Mouse (Mus musculus): ENCODE measurements around the gene Dock2.
"Not testable (repeated sequence)": the region's sequence is repeated elsewhere in the genome, so short reads cannot be mapped to it uniquely, and the experiment has no call there.

Gene Dock2

DNA sequence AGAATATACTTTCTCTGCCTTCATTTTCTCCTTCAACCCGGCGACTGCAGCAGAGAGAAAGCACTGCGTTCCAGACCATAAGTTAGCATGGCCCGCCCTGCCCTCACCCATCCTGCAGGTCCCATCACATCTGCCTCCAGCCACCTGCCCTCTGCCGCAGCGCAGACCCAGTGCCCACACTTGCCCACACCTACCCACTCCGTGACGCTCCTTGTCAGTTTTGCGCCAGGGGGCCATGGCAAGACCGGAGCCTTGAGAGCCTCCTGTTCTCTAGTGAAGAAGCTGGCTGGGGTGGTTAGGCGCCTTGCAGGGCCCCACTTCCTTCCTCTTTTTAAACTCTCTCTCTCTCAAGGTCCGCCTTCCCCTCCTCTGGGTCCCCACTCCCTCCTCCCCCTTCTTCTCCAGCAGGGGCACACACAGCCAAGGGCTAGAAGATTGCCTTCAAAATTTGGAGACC lies at the start of gene Dock2:
TSS of gene Dock2 (minus strand) at position 306 of the 457 bp plus-strand sequence.
- Histone ChIP-seq H3K27me3 (ENCODE audit: control insufficient read depth, insufficient read depth, low read length, poor library complexity, severe bottlenecking) (no peaks in the 10 kb centered on the region), H3K36me3 (ENCODE audit: control insufficient read depth, insufficient read depth, low read length, poor library complexity, severe bottlenecking) (peaks cover 6% of the 10 kb centered on the region)
- peak; percentile 86 for DNase-seq (ENCODE audit: low read depth, low spot score)

DNA sequence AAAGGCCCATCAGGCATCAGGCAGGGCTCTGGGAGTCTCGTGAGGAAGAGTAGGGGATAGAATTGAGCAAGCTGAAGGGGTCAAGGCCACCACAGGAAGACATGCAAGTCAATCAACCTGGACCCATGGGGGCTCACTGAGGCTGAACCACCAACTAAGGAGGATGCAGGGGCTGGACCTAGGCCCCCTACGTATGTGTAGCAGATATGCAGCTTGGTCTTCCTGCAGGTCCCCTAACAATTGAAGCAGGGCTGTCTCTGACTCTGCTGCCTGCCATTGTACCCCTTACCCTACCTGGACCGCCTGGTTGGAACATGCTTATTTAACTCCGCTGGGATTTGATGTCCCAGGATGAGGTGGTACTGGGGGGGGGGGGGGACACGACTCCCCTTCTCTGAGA lies 49.0 kb upstream of the Dock2 start:
- DNase-seq (ENCODE audit: low read depth, low spot score), result no peak
- H3K36me3 ChIP-seq (ENCODE audit: control insufficient read depth, insufficient read depth, low read length, poor library complexity, severe bottlenecking), result no peaks in the 10 kb centered on the region

DNA sequence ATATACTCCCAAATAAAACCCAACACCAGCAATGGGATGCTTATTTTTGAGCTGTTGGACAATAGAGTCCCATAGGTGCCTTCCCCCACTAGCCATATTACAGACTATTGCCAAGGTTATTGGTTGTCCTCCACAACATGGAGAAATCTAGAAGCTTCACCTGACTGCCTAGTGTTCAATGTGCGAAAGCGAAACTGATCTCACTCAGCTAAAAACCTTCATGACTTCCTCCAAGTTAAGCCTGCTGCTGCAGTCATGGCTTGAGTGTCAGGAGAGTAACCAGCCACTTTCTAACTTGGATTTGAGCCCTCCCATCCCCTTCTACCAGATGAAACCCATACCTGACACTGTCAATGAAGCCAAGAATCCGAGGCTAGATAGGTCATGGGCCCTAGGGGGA lies 44.1 kb upstream of the Dock2 start:
- peak; percentile 47 for DNase-seq (ENCODE audit: low read depth, low spot score)
- H3K36me3 ChIP-seq (ENCODE audit: control insufficient read depth, insufficient read depth, low read length, poor library complexity, severe bottlenecking), result no peaks in the 10 kb centered on the region
- no peaks in the 10 kb centered on the region; the same call in 1 of the 2 replicates for H3K27me3 ChIP-seq (ENCODE audit: control insufficient read depth, insufficient read depth, low read length, poor library complexity, severe bottlenecking)

More for the DNA sequence above, 49.0 kb upstream of the Dock2 start:
- H3K27me3 ChIP-seq (ENCODE audit: control insufficient read depth, insufficient read depth, low read length, poor library complexity, severe bottlenecking), result no peaks in the 10 kb centered on the region; the same call in 1 of the 2 replicates

DNA sequence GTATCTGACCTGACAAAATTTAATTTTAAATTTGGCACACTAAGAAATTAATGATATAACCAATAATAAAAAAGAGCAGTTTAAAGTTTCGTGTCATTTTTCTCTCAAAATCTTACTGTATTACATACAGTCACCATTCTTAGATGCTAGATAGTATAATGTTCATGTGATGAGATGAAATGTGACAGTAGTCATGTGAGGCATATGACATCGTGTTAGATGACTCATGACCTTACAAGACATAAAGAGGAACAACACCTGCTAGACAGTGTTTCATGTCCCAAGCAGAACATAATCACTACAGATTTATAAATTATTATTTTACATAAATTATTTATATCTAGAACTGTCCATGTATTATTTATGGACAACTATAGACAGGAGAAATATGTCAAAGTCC lies 43.2 kb upstream of the Dock2 start:
- no peaks in the 10 kb centered on the region for H3K27me3 ChIP-seq (ENCODE audit: control insufficient read depth, insufficient read depth, low read length, poor library complexity, severe bottlenecking)
- DNase-seq (ENCODE audit: low read depth, low spot score), result peak; percentile 67
- H3K36me3 ChIP-seq (ENCODE audit: control insufficient read depth, insufficient read depth, low read length, poor library complexity, severe bottlenecking), result no peaks in the 10 kb centered on the region

DNA sequence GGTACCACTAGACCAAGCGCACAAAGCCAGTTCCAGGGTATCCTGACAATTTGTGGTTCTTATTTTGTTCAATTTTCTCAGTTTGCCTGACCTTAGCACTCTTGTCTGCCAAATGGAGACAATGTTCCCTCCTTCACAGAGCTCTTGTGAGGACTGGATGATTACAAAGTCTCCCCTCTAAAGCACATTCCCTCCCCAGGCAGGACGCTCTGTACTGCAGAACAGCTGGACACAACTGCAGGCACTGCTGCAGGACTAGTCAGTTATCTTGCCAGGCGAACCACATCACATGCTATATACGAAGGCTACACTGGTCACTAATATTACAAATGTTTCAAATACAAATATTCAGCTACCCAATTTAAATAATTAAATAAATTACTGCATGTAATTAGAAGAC lies 41.1 kb upstream of the Dock2 start:
- Histone ChIP-seq H3K36me3 (ENCODE audit: control insufficient read depth, insufficient read depth, low read length, poor library complexity, severe bottlenecking) (no peaks in the 10 kb centered on the region), H3K27me3 (ENCODE audit: control insufficient read depth, insufficient read depth, low read length, poor library complexity, severe bottlenecking) (no peaks in the 10 kb centered on the region)
- no peak for DNase-seq (ENCODE audit: low read depth, low spot score)

DNA sequence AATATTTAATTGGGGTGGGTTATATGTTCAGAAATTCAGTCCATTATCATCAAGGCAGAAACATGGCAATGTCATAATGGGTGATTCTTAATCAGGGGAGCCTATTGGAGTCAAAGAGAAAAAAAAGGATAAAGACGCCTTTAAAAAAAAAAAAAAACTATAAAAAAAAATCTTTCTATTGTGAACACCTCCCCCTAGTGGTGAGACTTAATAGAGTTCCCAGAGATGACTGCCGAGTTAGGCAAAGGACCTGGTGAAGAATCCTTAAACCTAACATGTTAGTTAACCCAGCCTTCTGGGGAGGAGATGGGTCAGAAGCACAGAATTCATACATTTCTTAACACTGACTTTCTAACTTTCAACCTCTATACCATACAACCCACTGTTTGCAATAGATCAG lies 31.1 kb upstream of the Dock2 start:
- Histone ChIP-seq H3K36me3 (ENCODE audit: control insufficient read depth, insufficient read depth, low read length, poor library complexity, severe bottlenecking) (no peaks in the 10 kb centered on the region), H3K27me3 (ENCODE audit: control insufficient read depth, insufficient read depth, low read length, poor library complexity, severe bottlenecking) (no peaks in the 10 kb centered on the region)
- peak; percentile 75 for DNase-seq (ENCODE audit: low read depth, low spot score)

DNA sequence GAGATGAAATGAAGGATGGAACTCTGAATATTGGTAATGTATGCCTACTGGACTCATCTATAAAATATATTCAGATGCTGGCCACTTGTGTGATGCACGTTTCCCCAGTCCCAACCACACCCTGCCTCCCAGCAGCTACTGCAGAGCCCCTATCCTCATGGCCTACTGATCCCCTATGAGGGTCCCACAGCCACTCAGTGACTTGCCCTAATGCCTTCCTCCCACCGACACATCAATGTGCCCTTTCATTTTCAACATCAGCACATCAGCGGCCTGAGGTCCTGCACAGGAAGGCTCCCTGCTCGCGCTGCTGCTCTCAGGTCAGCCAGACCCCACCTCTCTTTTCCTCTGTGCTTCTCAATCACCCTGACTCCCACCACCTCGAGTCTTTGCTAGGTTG lies 30.6 kb upstream of the Dock2 start:
- Histone ChIP-seq H3K27me3 (ENCODE audit: control insufficient read depth, insufficient read depth, low read length, poor library complexity, severe bottlenecking) (no peaks in the 10 kb centered on the region), H3K36me3 (ENCODE audit: control insufficient read depth, insufficient read depth, low read length, poor library complexity, severe bottlenecking) (0 out of 2 replicates have a peak, but pooled peaks cover 2% of the 10 kb centered on the region)
- no peak for DNase-seq (ENCODE audit: low read depth, low spot score)

DNA sequence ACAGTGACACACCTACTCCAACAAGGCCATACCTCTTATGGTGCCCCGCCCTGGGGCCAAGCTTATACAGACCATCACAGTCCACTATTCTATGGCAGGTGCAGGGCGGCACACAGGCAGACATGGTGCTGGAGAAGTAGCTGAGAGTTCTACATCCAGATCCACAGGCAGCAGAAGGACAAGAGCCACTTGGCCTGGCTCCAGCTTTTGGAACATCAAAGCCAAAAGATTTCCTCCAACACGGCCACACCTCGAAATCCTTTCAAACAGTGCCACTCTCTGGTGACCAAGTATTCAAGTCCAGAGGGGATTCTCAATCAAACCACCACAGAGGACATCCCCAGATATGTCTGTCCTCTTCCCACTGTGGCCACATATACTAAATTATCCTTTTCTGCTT lies 21.3 kb upstream of the Dock2 start:
- not testable (repeated sequence) for DNase-seq (ENCODE audit: low read depth, low spot score); H3K27me3 ChIP-seq (ENCODE audit: control insufficient read depth, insufficient read depth, low read length, poor library complexity, severe bottlenecking); H3K36me3 ChIP-seq (ENCODE audit: control insufficient read depth, insufficient read depth, low read length, poor library complexity, severe bottlenecking)

DNA sequence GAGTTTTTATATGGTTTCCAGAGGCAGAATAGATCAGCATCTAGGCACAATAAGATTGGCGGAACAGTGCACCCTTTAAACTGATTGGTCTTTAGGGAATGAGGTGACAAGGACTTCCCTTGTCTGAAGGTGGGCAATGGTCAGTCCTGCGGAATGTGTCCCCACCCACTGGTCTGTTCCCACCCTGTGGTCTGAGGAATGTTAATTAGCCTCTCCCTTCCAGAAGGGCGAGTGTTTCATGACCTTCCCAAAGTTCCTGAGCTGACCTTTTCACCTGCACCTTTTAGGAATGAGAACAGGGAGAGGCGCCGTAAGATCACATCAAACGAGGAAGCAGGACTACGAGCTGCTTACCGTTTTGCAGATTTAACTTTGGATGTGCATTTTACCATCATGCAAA lies 14.4 kb upstream of the Dock2 start:
- H3K27me3 ChIP-seq (ENCODE audit: control insufficient read depth, insufficient read depth, low read length, poor library complexity, severe bottlenecking); DNase-seq (ENCODE audit: low read depth, low spot score): not testable (repeated sequence)

DNA sequence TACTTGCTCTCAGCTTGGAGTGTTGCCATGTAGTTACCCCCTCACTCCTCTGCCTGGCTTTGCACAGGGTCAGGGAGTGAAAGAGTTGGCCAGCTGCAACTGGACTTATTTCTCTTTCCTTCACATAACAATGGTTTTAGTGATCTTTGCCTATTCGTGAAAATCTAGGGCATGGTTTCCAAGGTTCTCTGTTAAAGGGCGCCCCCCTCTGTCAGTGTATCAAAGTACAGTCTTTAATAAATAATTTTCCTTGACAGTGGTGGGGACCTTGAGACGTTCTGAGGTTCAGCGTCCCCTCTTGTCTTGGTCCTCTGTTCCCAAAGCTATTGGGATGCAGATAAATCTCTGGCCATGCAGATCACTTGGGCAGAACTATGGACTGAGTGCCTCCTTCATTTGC lies 12.4 kb upstream of the Dock2 start:
- peak; percentile 75 for DNase-seq (ENCODE audit: low read depth, low spot score)
- peaks cover 2% of the 10 kb centered on the region; the same call in 1 of the 2 replicates for H3K36me3 ChIP-seq (ENCODE audit: control insufficient read depth, insufficient read depth, low read length, poor library complexity, severe bottlenecking)
- no peaks in the 10 kb centered on the region for H3K27me3 ChIP-seq (ENCODE audit: control insufficient read depth, insufficient read depth, low read length, poor library complexity, severe bottlenecking)

More for the DNA sequence above, 14.4 kb upstream of the Dock2 start:
- H3K36me3 ChIP-seq (ENCODE audit: control insufficient read depth, insufficient read depth, low read length, poor library complexity, severe bottlenecking), result not testable (repeated sequence)

DNA sequence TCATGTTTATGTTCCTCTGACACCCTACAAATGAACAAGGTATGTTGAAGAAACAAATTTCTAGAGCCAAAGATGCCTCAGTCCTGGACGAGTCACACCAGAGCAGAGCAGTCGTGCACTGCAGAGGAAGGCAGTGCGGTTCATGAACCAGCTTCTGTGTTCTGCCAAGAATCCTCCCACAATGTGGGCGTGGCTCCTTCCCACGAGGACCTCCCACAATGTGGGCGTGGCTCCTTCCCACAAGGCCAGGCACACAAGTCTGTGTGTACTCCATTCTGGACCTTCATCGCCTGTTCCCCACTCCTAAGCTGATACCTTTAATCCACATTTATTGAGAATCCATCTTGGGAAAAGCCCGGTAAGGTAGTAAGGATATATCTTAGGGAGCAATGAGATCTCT lies 8.2 kb upstream of the Dock2 start:
- Histone ChIP-seq H3K36me3 (ENCODE audit: control insufficient read depth, insufficient read depth, low read length, poor library complexity, severe bottlenecking) (no peaks in the 10 kb centered on the region), H3K27me3 (ENCODE audit: control insufficient read depth, insufficient read depth, low read length, poor library complexity, severe bottlenecking) (no peaks in the 10 kb centered on the region)
- no peak for DNase-seq (ENCODE audit: low read depth, low spot score)

DNA sequence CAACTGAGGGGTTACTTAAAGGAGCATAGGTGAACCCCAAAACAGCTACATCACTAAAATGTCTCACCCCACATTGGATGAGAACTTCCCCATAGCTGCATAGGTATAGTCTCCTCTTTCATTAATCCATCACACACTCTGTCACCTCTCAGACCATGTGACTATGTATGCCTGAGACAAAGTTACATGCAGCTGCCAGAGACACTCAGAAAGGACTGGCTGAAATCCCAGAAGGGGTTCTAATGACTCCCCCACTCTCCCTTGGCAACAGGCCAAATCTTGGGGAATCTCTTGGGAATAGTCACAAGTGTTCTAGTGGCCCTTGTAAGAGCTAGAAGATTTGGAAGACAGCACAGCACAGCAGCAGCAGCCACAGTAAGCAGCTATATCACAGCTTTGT lies 1.2 kb upstream of the Dock2 start:
- DNase-seq (ENCODE audit: low read depth, low spot score), result peak; percentile 46
- Histone ChIP-seq H3K27me3 (ENCODE audit: control insufficient read depth, insufficient read depth, low read length, poor library complexity, severe bottlenecking) (no peaks in the 10 kb centered on the region), H3K36me3 (ENCODE audit: control insufficient read depth, insufficient read depth, low read length, poor library complexity, severe bottlenecking) (peaks cover 6% of the 10 kb centered on the region)

DNA sequence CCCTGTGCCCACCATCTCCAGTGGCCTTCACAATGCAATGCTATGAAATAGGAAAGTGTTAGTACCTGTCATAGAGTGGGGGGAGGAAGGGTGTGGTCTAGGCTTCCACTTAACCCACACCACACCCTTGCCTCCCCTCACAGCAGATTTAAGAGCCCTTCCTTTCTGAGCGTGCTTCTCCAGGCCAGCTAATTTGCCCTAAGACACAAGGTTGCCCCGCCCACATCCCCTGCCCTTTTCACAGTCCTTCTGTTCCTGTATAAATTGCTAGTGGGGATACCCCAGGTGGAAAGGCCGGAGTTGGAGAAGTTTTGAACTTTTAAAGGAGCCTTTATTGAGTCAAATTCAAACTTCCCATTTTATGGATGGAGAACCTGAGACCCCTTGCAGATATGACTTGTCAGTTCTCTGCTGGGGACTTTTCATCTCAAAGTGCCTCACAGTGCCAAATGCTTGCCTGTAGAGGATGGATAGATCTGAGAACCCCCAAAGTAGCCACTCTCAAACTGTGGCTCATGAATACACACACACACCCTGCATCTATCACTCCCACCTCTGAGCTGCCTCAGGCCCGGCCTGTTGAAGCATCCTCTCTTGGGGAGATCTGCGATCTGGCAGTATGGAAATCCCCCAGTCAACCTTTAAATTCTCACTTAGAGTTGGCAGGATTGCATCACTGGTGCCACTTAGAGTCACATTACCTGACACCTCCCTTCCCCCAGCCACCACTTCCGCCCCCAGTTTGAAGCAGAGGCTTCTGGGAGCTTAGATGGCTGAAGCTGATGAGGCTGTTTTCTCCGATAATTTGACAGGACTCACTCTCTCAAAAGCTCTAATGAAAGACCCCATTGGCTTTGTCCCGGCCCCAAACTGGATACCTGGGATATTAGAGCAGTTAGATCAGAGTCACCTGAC lies 919 bp downstream of the Dock2 start:
- H3K27me3 ChIP-seq (ENCODE audit: control insufficient read depth, insufficient read depth, low read length, poor library complexity, severe bottlenecking), result no peaks in the 10 kb centered on the region
- H3K36me3 ChIP-seq (ENCODE audit: control insufficient read depth, insufficient read depth, low read length, poor library complexity, severe bottlenecking), result peaks cover 6% of the 10 kb centered on the region
- peak; percentile 95 for DNase-seq (ENCODE audit: low read depth, low spot score)

DNA sequence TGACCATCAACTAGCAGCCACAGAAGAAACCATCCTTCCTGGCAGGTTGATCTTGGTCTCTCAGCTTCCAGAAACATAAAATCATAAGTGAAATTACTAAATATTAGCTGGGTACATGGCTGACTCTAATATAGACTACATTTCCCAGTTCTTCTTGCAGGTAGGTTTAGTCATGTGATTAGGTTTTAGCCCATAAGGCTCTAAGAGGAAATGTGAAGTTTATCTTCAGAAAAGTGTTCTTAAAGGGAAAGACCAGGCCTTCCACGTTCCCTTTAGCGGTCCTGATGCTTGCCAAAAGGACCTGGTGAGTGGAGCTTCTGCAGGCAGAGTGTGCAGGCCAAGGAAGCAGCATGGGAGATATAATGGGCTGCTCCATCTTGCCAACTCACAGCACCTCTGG lies 2.9 kb downstream of the Dock2 start:
- DNase-seq (ENCODE audit: low read depth, low spot score), result peak; percentile 51

DNA sequence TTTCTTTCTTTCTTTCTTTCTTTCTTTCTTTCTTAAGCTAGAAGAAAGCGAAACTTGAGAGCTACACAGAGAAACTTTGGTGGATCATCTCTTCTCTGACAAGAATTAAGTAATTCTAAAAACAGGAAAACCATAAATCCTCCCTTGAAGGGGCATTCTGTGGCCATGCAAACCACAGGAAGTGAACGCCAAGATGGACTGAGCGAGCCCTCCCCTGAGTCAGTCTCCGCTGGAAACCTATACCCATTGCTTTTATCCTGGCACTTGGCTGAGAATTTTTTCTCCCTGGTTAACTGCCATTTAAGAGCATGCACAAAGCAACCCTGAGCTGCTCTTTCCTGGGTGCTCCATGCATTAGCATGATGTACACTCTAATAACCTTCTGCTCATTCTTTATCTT lies 3.7 kb downstream of the Dock2 start:
- no peak for DNase-seq (ENCODE audit: low read depth, low spot score)
- no peaks in the 10 kb centered on the region for H3K27me3 ChIP-seq (ENCODE audit: control insufficient read depth, insufficient read depth, low read length, poor library complexity, severe bottlenecking)
- peaks cover 6% of the 10 kb centered on the region for H3K36me3 ChIP-seq (ENCODE audit: control insufficient read depth, insufficient read depth, low read length, poor library complexity, severe bottlenecking)

More for the DNA sequence above, 2.9 kb downstream of the Dock2 start:
- peaks cover 6% of the 10 kb centered on the region for H3K36me3 ChIP-seq (ENCODE audit: control insufficient read depth, insufficient read depth, low read length, poor library complexity, severe bottlenecking)
- no peaks in the 10 kb centered on the region for H3K27me3 ChIP-seq (ENCODE audit: control insufficient read depth, insufficient read depth, low read length, poor library complexity, severe bottlenecking)
